Mouse (Mus musculus): ENCODE data around the gene Olfr769.
A peak's percentile ranks its signal among the peaks of the same experiment; 100 is the strongest.
"Not testable (repeated sequence)": the region's sequence is repeated elsewhere in the genome, so short reads cannot be mapped to it uniquely, and the experiment has no call there.

Gene Olfr769

GRCm38 (mm10) chr10:129117761-129118160, at the start of gene Olfr769:
TSS of gene Olfr769 (minus strand) at chr10:129117861.
- no peak for DNase-seq (ENCODE audit: low spot score)

- no peak for DNase-seq (ENCODE audit: low spot score)
These were observed 47.0 kb upstream of the Olfr769 start, which contains the start of gene Olfr771 for GRCm38 (mm10) chr10:129164651-129165050. TSS of gene Olfr771 (minus strand) at chr10:129164751.

GRCm38 (mm10) chr10:129138898-129139297, 21.2 kb upstream of the Olfr769 start, which contains the start of gene Olfr770:
TSS of gene Olfr770 (minus strand) at chr10:129138998.
- DNase-seq (ENCODE audit: low spot score), result no peak

- peak; percentile 4 for DNase-seq (ENCODE audit: low spot score)
These were observed 2.5 kb downstream of the Olfr769 start for GRCm38 (mm10) chr10:129115146-129115545.

- DNase-seq (ENCODE audit: low spot score), result no peak
These were observed 16.4 kb downstream of the Olfr769 start for GRCm38 (mm10) chr10:129101231-129101630.

- DNase-seq (ENCODE audit: low spot score), result no peak
These were observed 18.4 kb downstream of the Olfr769 start, which contains the start of gene Olfr768 for GRCm38 (mm10) chr10:129099275-129099674. TSS of gene Olfr768 (minus strand) at chr10:129099375.

- not testable (repeated sequence) for DNase-seq (ENCODE audit: low spot score)
These were observed 34.9 kb downstream of the Olfr769 start, which contains the start of gene Olfr767 for GRCm38 (mm10) chr10:129082810-129083209. TSS of gene Olfr767 (minus strand) at chr10:129082910.

- no peak for DNase-seq (ENCODE audit: low spot score)
These were observed 48.8 kb downstream of the Olfr769 start, which contains the start of gene Olfr766-ps1 for GRCm38 (mm10) chr10:129068877-129069276. TSS of gene Olfr766-ps1 (minus strand) at chr10:129068977.
